ENCODE assay signal across 25 mouse cellular contexts in genomic region chr10:88505256-88505655, GRCm38 (mm10). TPM values are rescaled to one million over a fixed set of nuclear protein-coding genes. Genes with fewer than 3 reads are reported as not detected.
A peak's percentile ranks its signal among the peaks of the same experiment; 100 is the strongest.
DNase-seq lines count a peak whose midpoint lies in the region; ATAC-seq and TF ChIP-seq lines count a peak whose summit lies in the region.
"Had no signal": no experiment of that assay in that cellular context is flagged by ENCODE, and none has a peak within 500 bp of the region (broad histone marks: within the 10 kb centered on the region; RNA-seq: fewer than 3 reads in every experiment).

No protein-coding gene starts in this region.

- no peak for TF ChIP-seq POLR2A in kidney, adult 2 months (IDR thresholded peaks at IDR 0.05; ENCODE audit: low read depth, low read length)

- H3K36me3 ChIP-seq in kidney, adult 2 months (ENCODE audit: control insufficient read depth, insufficient read depth, low read length): no peaks in the 10 kb centered on the region; the same call in 1 of the 2 replicates
- no peaks in the 10 kb centered on the region for H3K36me3 ChIP-seq in ES-E14 (ENCODE audit: control insufficient read depth, insufficient read depth, low read length, poor library complexity, severe bottlenecking)
- no peaks in the 10 kb centered on the region for H3K36me3 ChIP-seq in intestine, embryonic 14.5 days (ENCODE audit: control insufficient read depth, insufficient read depth, low read length)
- H3K36me3 ChIP-seq in stomach, postnatal 0 days (ENCODE audit: control insufficient read depth, insufficient read depth, low read length): no peaks in the 10 kb centered on the region
- H3K36me3 ChIP-seq: forebrain, embryonic 12.5 days; heart, embryonic 10.5 days; hindbrain, embryonic 10.5 days; kidney, embryonic 15.5 days; limb, embryonic 13.5 days; liver, embryonic 15.5 days; midbrain, embryonic 12.5 days; neural tube, embryonic 13.5 days had no signal

- in situ Hi-C loops in ES-E14 (cut with MboI; ENCODE audit: low sequenced_read_pairs in 2 of 2, unreplicated experiment in 2 of 2): no loop called here

- peaks cover 23% of the 10 kb centered on the region for H3K4me1 ChIP-seq in kidney, adult 2 months (ENCODE audit: control insufficient read depth, insufficient read depth, low read length)
- H3K4me1 ChIP-seq in ES-E14 (ENCODE audit: control insufficient read depth in 2 of 2, insufficient read depth in 2 of 2, low read length in 2 of 2, poor library complexity in 1 of 2): peaks cover 2 to 6% of the 10 kb centered on the region in 2 experiments; a peak in 1 of 4 replicates
- peaks cover 4% of the 10 kb centered on the region for H3K4me1 ChIP-seq in intestine, embryonic 14.5 days (replicated peaks; ENCODE audit: control insufficient read depth, insufficient read depth, low read length)
- H3K4me1 ChIP-seq in stomach, postnatal 0 days (replicated peaks; ENCODE audit: control insufficient read depth, insufficient read depth): 0 out of 2 replicates have a peak, but pooled peaks cover 2% of the 10 kb centered on the region

- WGBS in kidney, adult 2 months: 52% methylated on average over 5 of the region's 5 CpGs
- WGBS in intestine, embryonic 14.5 days: 56% methylated on average over 5 of the region's 5 CpGs
- 70% methylated on average over 5 of the region's 5 CpGs for WGBS in stomach, postnatal 0 days

- peak; percentile 16 for DNase-seq in kidney, adult 2 months
- DNase-seq in kidney, postnatal 14 days: no peak
- peak; percentile 24 for DNase-seq in ES-E14 (ENCODE audit: low read depth, low spot score)
- no peak for DNase-seq in intestine, embryonic 14.5 days (ENCODE audit: low spot score)
- DNase-seq in stomach, postnatal 0 days (ENCODE audit: low spot score): peak; percentile 60
- no peak for DNase-seq in ovary, postnatal 10 days (ENCODE audit: low spot score)
- DNase-seq in thymus, postnatal 36 days: no peak
- DNase-seq: B cell, adult 2 months; cerebellum, adult 8-10 months; gastrocnemius, postnatal 14 days; lung, postnatal 10 days; thymus, postnatal 4 days had no signal

- no peak for TF ChIP-seq EP300 in stomach, postnatal 0 days (optimal IDR thresholded peaks at IDR 0.05)

- no peak overlapping the region for H3K9ac ChIP-seq in ES-E14 (ENCODE audit: insufficient read depth, low read depth, low read length, poor library complexity, severe bottlenecking)
- no peak overlapping the region for H3K9ac ChIP-seq in intestine, embryonic 14.5 days (ENCODE audit: low read length)
- no peak overlapping the region for H3K9ac ChIP-seq in stomach, postnatal 0 days (ENCODE audit: low read length)
- H3K9ac ChIP-seq: forebrain, embryonic 12.5 days; kidney, embryonic 15.5 days; limb, embryonic 13.5 days; liver, embryonic 15.5 days; midbrain, embryonic 12.5 days; neural tube, embryonic 13.5 days had no signal

- no peak overlapping the region for H3K4me3 ChIP-seq in kidney, adult 2 months (ENCODE audit: insufficient read depth, low read depth, low read length)
- no peak overlapping the region for H3K4me3 ChIP-seq in ES-E14 (ENCODE audit: insufficient read depth in 1 of 2, low read depth in 1 of 2, low read length in 2 of 2, poor library complexity in 1 of 2, severe bottlenecking in 1 of 2)
- H3K4me3 ChIP-seq in intestine, embryonic 14.5 days (ENCODE audit: low read depth, low read length): no peak overlapping the region; the same call in 1 of the 2 replicates
- H3K4me3 ChIP-seq in stomach, postnatal 0 days (ENCODE audit: low read depth, low read length): no peak overlapping the region
- H3K4me3 ChIP-seq: forebrain, embryonic 12.5 days; heart, embryonic 10.5 days; hindbrain, embryonic 10.5 days; kidney, embryonic 15.5 days; limb, embryonic 13.5 days; liver, embryonic 15.5 days; midbrain, embryonic 12.5 days; neural tube, embryonic 13.5 days had no signal

- no peak for TF ChIP-seq CTCF in kidney, adult 2 months (conservative IDR thresholded peaks at IDR 0.05; ENCODE audit: insufficient read depth, insufficient read length, low read depth, low read length)
- TF ChIP-seq CTCF in stomach, postnatal 0 days (IDR thresholded peaks at IDR 0.05; ENCODE audit: low read depth): no peak

- H3K4me2 ChIP-seq in intestine, embryonic 14.5 days (ENCODE audit: low read length): no peak overlapping the region
- no peak overlapping the region for H3K4me2 ChIP-seq in stomach, postnatal 0 days (replicated peaks; ENCODE audit: low read depth)
- H3K4me2 ChIP-seq: forebrain, embryonic 12.5 days; kidney, embryonic 15.5 days; limb, embryonic 13.5 days; liver, embryonic 15.5 days; midbrain, embryonic 12.5 days; neural tube, embryonic 13.5 days had no signal

- H3K27ac ChIP-seq in kidney, adult 2 months (ENCODE audit: insufficient read depth, low read depth, low read length): peak overlapping the region; percentile 81; the same call in 1 of the 2 replicates
- no peak overlapping the region for H3K27ac ChIP-seq in ES-E14 (ENCODE audit: insufficient read depth, low read depth, low read length, poor library complexity, severe bottlenecking)
- peak overlapping the region; percentile 65 for H3K27ac ChIP-seq in intestine, embryonic 14.5 days (ENCODE audit: low read depth)
- no peak overlapping the region; the same call in 1 of the 2 replicates for H3K27ac ChIP-seq in stomach, postnatal 0 days (replicated peaks)
- H3K27ac ChIP-seq: forebrain, embryonic 12.5 days; heart, embryonic 10.5 days; hindbrain, embryonic 10.5 days; limb, embryonic 13.5 days; liver, embryonic 15.5 days; midbrain, embryonic 12.5 days; neural tube, embryonic 13.5 days had no signal

- peak; percentile 38 for ATAC-seq in intestine, embryonic 14.5 days (replicated peaks; ENCODE audit: low FRiP score, low TSS enrichment, low read depth)
- peak; percentile 47; the same call in 1 of the 2 replicates for ATAC-seq in stomach, postnatal 0 days (ENCODE audit: low FRiP score, low TSS enrichment)
- ATAC-seq: activated CD4-positive, CD25-positive, alpha-beta regulatory T cell, adult 4 months; Patski had no signal

- no peaks in the 10 kb centered on the region for H3K27me3 ChIP-seq in kidney, adult 2 months (replicated peaks; ENCODE audit: control insufficient read depth, insufficient read depth, low read length)
- no peaks in the 10 kb centered on the region for H3K27me3 ChIP-seq in intestine, embryonic 14.5 days (replicated peaks; ENCODE audit: control insufficient read depth, insufficient read depth, low read length)
- no peaks in the 10 kb centered on the region for H3K27me3 ChIP-seq in stomach, postnatal 0 days (ENCODE audit: control insufficient read depth, insufficient read depth, low read length)
- H3K27me3 ChIP-seq: forebrain, embryonic 12.5 days; kidney, embryonic 15.5 days; limb, embryonic 13.5 days; midbrain, embryonic 12.5 days; neural tube, embryonic 13.5 days; Patski had no signal

- no peaks in the 10 kb centered on the region for H3K9me3 ChIP-seq in ES-E14 (ENCODE audit: control insufficient read depth, insufficient read depth, low read depth, low read length)
- H3K9me3 ChIP-seq in intestine, embryonic 14.5 days (ENCODE audit: control insufficient read depth, low read length): no peaks in the 10 kb centered on the region
- H3K9me3 ChIP-seq in stomach, postnatal 0 days (ENCODE audit: control insufficient read depth, low read length): no peaks in the 10 kb centered on the region
- H3K9me3 ChIP-seq: forebrain, embryonic 12.5 days; heart, embryonic 10.5 days; hindbrain, embryonic 10.5 days; kidney, embryonic 15.5 days; limb, embryonic 13.5 days; liver, embryonic 15.5 days; midbrain, embryonic 12.5 days; neural tube, embryonic 13.5 days had no signal

TF ChIP-seq in ES-E14, 5 proteins besides CTCF, POLR2A, EP300 and RAD21:
- TF ChIP-seq CHD2 (IDR thresholded peaks at IDR 0.05; ENCODE audit: low read depth, low read length) (no peak), ZNF384 (IDR thresholded peaks at IDR 0.05; ENCODE audit: low read depth, low read length) (no peak), HCFC1 (IDR thresholded peaks at IDR 0.05; ENCODE audit: borderline replicate concordance, insufficient read depth, low read length) (no peak), ZC3H11A (IDR thresholded peaks at IDR 0.05; ENCODE audit: borderline replicate concordance, low read depth, low read length) (no peak), MAFK (IDR thresholded peaks at IDR 0.05; ENCODE audit: insufficient read depth, low read depth, low read length) (no peak)

RNA-seq across cellular contexts. Expression of gene Chpt1, which starts 1.4 kb away (rescaled TPM):
- 524 and 550 TPM in 2 replicates for polyA plus RNA-seq in kidney, adult 2 months (2012; rRNA removed)
- total RNA-seq in ES-E14 (2012; rRNA removed): 17.3 and 17.7 TPM in 2 replicates
- 21.2 and 37.9 TPM in 2 replicates for polyA plus RNA-seq in intestine, embryonic 14.5 days (2014; fragmentation: Nextera tagmentation; extraction: Ambion mirVana)
- polyA plus RNA-seq in stomach, postnatal 0 days (2015; fragmentation: Nextera tagmentation; extraction: Ambion mirVana): 91.8 and 97.6 TPM in 2 replicates

RNA-seq across cellular contexts. Expression of gene Sycp3, which starts 45.9 kb away (rescaled TPM):
- not detected in 2 replicates for polyA plus RNA-seq in kidney, adult 2 months (2012; rRNA removed)
- total RNA-seq in ES-E14 (2012; rRNA removed): 7.3 and 7.5 TPM in 2 replicates
- 0.23 TPM in 1 of 2 replicates, not detected in the other for polyA plus RNA-seq in intestine, embryonic 14.5 days (2014; fragmentation: Nextera tagmentation; extraction: Ambion mirVana)
- polyA plus RNA-seq in stomach, postnatal 0 days (2015; fragmentation: Nextera tagmentation; extraction: Ambion mirVana): 0.15 TPM in 2 replicates
- total RNA-seq: gastrocnemius, postnatal 14 days; megakaryocyte progenitor cell, adult 5-6 weeks had no signal
- polyA plus RNA-seq: activated CD4-positive, CD25-positive, alpha-beta regulatory T cell, adult 4 months; embryonic facial prominence, embryonic 11.5 days; hindbrain, embryonic 10.5 days; large intestine, adult 2 months; limb, embryonic 13.5 days; midbrain, embryonic 12.5 days; neural tube, embryonic 13.5 days; Patski had no signal

Comparison
In these comparisons a context has a peak if more than half of its experiments do, and no peak if none do; other contexts are left out.
1. DNase-seq: peak in kidney, adult 2 months (single experiment), ES-E14 (single experiment) and stomach, postnatal 0 days (single experiment); none in kidney, postnatal 14 days (single experiment), intestine, embryonic 14.5 days (single experiment), ovary, postnatal 10 days (single experiment) and thymus, postnatal 36 days (0 of 2).
2. H3K27ac ChIP-seq: peak in kidney, adult 2 months (single experiment) and intestine, embryonic 14.5 days (single experiment); none in ES-E14 (single experiment) and stomach, postnatal 0 days (single experiment).